Mouse (Mus musculus) NIH3T3 (cell line): ENCODE measurements around the gene Tns1.

ENCODE experiments used
- DNase-seq: peaks from one replicate; pipeline ENCODE4 v3.0.0-alpha.2; 2012; ENCODE audit warnings: low read depth

Gene Tns1

DNA sequence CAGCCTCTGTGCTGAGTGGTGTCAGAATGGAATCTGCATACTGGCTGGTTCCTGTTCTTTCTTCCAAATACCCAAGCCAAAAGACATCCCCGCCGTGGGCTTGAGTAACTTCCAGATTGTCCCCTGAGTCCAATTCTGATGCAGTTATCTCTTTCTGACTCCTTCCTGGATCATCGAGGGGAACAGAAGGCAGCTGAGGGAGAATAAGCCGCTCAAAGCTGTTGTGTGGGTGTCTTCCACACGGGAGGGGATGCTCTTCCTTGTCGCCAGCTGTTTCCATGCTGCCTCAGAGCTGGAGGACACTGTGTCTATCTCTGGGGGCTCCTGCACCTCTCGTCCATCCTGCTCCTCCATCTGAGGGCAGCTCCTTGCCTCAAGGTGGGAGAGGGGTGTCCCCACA, 133.0 kb downstream of the Tns1 start:
- no peak for DNase-seq

GRCm38 (mm10) chr1:73990024-73990423, 134.2 kb downstream of the Tns1 start:
- no peak for DNase-seq

- DNase-seq = no peak
Measured at GRCm38 (mm10) chr1:73987705-73988201, 136.5 kb downstream of the Tns1 start.

DNA sequence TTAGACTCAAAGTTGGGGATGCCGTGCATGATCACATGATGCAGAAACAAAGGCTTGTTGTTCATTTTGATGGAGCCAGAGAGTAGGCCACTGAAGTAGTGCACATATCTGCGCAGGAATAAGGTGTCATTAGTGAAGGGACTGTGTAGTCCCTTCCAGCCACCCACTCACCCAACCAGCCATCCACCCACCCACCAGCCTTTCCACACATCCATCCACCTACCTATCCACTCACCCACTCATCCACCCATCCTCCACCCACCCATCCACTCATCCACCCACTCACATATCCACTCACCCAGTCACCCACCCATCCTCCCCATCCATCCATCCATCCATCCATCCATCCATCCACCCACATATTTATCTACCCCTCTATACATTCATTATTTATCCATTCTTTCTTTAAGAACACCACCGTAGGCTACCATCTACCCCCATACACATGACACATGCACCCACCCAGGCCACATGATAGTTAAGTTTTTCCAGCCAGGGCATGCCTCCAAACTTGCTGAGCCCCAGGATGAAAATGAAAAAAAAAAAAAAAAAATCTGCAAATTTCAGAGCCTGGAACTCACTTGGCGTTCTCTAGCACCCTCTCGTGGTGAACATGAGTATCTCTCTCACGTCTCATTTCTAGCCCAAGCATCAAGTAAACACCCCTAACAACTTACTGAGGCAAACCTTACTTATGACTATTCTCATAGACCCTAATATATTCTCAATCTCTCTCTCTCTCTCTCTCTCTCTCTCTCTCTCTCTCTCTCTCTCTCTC, 137.8 kb downstream of the Tns1 start:
- DNase-seq = peak; percentile 93

- no peak for DNase-seq
Measured at GRCm38 (mm10) chr1:73985611-73986010, 138.6 kb downstream of the Tns1 start.

- DNase-seq = no peak
Measured at GRCm38 (mm10) chr1:73979214-73979613, 145.0 kb downstream of the Tns1 start.

DNA sequence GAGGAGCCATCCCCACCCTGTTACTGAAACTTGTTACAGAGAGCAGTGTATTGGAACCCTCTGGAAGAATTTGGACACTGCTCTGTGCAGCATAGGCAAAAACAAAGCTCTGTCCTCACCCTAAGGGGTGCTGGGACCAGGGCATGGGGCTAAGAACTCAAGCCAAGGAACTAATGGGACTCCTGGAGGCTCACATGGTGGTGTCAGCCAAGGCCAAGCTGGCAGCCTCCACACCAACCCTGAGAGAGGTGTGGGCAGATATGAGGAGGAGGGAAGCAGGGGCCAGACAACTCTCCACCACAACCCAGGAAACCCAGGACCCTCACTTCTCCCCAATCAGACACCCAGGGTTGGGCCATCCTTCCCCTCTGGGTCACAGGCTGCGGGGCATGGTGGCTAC, 145.7 kb downstream of the Tns1 start:
- DNase-seq = no peak

GRCm38 (mm10) chr1:73973992-73974391, 150.3 kb downstream of the Tns1 start:
- DNase-seq = no peak

GRCm38 (mm10) chr1:73972726-73973125, 151.5 kb downstream of the Tns1 start:
- no peak for DNase-seq

DNA sequence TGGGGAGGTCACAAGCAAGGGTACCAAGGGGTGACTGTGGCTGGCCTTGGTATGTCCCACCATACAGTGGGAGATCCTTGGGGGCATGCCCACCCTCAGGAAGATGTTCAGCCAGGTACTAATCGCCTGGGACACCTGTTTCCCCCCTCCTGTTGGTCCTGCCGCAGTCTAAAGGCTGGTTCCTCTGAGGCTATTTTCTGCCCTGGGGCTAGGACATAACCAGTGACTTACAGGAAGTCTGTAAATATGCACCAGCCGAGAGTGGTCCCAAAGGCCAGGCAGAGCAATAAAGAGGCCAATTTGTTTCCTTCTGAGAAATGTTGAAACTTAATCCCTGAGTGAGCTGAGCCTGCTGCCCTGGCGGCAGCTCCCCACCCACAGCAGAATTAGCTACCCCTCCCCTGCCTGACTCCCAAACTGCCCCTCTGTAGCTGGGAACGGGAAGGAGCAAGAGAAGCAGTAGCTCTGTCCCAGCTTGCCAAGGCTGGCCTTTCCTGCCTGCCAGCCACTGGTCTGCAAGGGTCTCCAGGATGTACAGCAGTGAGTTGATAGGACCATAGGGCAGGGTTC, 154.0 kb downstream of the Tns1 start:
- no peak for DNase-seq

DNA sequence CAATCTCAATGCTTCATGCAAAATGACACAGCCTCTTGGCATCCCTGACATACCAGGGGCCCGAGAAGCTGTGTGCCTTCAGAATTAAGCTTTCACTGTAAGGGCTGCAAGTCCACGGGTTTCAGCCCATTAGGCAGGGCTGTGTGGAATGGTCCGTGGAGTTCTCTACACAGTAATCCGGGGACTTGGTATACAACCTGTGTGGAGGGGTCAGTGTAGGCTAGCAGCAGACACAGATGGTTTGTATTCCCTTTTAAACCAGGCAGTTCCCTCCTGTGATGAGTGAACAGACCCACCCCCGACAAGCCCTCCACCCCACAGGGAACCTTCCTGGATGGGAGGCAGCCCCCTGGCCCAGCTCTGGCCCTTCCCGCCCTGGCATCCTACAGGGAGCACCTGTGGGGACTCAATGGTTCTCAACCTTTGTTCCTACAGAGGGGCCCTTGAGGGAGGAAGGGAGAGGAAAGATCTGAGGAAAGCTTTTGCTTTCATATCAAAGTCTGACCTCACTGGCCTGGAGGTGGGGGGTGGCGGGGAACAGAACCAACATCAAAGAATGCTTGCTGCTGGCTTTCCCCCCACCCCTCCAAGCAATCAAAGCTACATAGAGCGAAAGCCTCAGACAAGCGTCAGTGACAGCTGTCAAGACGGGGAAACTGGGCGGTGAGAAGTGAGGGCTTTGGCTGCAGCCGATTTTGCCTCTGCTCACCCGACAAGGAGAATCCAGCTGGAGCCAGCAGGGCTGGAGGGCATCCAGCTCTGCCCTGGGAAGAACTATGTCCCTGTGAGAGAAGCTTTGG, 155.3 kb downstream of the Tns1 start:
- no peak for DNase-seq

DNA sequence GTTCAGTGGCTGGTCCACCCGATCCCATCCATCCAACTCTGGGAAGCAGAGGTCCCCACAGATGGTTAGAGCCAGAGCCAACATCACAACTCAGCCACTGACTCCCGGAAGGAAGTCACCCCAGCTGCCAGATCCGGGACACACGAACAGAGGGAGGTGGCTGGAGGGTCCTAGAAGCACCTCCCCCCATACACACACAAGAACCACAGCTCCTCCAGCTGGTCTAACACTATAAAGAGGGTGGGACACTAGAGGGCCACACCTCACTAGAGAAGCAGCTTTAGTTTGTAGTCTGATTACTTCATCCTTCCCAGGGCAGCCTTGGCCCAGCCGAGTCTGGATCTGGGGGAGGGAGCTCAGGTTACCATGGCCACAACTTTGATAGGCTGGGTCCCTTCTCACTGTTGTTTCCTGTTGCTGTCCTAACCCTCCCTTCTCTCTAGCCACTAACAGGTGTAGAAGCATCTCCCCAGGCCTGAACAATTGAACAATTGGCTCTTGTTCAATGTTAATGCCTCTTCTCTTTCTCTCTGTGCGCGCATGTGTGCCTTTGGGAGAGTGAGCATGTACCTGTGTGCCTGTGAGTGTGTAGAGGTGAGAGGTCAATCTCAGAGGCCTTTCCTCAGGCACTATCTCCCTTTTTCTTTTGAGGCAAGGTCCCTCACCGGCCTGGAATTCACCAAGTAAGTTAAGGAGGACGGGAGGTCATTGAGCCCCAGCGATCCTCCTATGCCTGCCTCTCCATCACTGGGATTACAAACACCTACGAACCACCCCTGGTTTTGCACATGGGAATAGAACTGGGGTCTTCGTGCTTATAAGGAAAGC, 157.6 kb downstream of the Tns1 start:
- peak; percentile 43 for DNase-seq

GRCm38 (mm10) chr1:73964151-73964743, 160.0 kb downstream of the Tns1 start:
- DNase-seq = no peak

DNA sequence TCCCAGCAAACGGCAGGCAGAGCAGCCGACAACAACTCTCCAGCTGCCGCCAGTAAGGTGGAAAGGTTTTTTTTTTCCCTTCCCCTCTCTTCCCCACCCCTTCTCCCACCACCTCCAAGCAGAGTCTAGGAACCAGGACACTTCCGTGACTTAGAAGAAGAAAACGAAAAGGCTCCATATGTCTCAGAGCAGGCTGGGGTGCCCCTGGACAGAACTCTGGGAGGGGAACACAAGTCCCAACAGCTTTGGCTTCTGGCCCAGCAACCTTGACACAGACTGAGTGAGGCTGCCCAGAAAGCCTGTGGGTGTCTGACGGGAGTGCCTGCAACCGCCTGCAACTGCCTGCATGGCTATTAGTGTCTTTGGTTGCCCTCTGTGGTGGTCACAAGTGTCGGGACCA, 160.6 kb downstream of the Tns1 start:
- DNase-seq = peak; percentile 83

DNA sequence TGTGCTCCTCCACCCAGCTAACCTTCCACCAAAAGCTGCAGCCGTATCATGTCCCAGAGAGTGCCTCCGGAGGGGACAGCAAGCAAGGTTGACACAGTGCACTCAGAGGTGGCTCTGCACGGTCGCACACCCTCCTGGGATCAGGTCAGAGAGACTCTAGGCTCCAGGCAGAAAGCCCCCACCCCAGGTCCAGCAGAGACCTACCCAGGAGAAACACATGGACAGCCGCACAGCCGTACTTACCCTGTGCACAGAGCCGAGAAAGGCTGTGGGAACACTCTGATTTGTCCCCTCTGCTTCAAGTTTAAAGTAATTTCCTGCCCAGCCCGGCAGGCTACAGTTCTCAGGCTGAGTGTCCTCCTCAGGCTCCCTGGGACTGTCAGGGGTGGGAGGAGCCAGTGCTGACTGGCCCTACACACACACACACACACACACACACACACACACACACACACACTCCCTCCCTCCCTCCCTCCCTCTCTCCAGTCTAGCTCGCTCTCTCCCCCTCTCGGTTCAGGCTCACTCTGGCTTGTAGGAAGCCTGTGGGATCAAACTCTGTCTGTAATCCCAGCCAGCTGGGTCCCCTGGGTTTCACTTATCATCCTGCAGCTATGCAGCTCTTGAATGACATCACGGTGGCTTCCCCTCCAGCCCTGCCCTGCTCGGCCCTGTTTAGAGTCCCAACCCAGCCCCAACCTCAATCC, 161.4 kb downstream of the Tns1 start:
- DNase-seq = peak; percentile 95

GRCm38 (mm10) chr1:73962049-73962448, 162.2 kb downstream of the Tns1 start:
- no peak for DNase-seq

DNA sequence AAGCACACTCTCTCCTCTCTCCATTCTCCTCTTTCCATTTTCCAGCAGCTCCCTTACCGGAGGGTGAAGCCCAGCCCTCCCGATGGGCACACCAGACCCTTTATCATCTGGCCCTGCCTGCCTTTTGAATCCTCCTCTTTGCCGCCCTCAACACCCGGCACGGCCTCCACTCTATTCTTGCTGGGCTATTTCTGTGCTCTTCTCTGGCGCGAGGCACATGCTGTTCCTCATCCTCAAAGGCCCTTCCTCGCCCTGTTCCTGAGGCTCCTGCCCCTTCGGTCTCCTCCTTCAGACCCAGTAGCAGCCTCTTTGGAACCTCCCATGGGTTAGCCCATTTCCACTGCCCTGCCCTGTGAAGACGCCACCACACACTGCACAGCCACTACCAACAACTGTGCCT, 164.5 kb downstream of the Tns1 start:
- no peak for DNase-seq

GRCm38 (mm10) chr1:73959344-73959743, 164.9 kb downstream of the Tns1 start:
- no peak for DNase-seq

DNA sequence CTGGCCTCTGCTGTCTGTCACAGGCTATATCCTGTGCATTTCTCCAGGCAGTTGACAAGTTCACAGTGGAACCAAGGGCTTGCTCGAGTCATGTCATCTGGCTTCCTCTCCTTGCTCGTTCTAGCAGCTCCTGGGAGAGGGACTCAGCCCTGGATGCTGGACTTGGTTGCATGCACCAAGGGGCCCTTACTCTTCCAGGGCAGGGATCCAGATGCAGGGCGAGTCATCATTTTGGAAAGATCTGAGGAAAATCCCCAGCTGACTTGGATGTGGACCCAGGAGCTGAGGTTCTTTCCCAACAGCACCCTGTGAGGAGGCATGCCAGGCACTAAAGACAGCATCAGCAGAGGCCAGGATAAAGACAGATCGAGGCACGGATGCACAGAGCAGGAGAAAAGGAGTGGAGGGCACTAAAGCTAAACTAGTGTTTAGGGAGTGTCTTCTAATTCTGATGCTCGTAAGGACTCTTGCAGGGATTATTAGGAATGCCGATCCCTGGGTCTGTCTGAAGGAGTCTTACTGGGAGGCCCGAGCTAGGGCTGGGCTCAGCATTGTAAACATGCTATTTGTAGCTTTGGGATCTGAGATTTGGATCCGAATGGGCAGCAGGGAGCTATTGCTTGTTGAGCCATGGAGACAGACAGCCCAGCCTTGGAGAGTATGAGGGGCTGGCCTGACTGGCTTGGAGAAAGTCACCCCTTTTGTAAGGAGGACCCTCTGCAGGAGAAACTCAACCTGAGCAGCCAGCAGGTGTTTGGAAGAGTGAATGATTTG, 165.9 kb downstream of the Tns1 start:
- DNase-seq = peak; percentile 96

GRCm38 (mm10) chr1:73957428-73957827, 166.8 kb downstream of the Tns1 start:
- DNase-seq = no peak
